Mouse (Mus musculus): ENCODE results near the gene Lect2.

DNA sequence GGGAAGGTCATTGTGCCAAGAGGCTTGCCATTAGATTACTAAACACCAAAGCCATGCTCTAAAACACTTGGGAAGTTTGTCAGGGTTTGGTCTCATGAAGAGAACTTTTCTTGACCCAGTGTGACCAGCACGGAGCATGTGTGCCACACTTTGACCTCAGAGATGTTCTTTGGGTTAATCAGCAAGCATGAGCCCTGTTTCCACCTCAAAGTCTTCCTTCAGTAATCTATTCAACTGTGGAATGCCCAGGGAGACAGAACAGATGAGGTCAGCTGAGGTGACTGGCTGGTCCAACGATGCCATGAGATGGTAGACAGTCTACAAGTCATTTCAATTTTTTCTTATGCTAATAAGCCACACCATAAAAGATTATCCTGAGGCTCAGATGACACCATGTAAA is 38.5 kb downstream of the Lect2 start:
- TF ChIP-seq CTCF (IDR thresholded peaks at IDR 0.05; ENCODE audit: low read depth) = no peak
- TF ChIP-seq EP300 (IDR thresholded peaks at IDR 0.05; ENCODE audit: low read depth) = no peak

Data from heart, postnatal 0 days (tissue).